Mouse (Mus musculus): ENCODE data around the gene Lsm4.

The Lsm4 gene

DNA sequence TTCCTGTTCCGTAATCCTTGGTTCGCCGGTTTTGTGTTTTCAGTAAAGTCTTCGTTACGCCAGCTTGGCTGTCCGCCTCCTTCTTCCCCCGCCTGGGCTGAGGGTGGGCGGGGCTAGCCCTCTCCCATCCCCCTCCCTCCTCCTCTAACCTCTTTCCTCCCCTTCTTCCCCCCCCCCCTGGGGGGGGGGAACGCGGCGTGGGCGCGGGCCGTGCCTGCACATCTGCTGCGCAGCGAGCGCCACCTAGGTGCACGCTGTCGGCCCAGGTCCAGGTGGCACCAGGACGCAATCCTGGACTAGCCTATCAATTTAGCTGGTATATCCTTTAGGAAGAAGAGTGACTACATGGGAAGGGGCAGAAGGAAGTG, 27.5 kb downstream of the Lsm4 start:
- peak; percentile 96 for DNase-seq (ENCODE audit: low spot score)

DNA sequence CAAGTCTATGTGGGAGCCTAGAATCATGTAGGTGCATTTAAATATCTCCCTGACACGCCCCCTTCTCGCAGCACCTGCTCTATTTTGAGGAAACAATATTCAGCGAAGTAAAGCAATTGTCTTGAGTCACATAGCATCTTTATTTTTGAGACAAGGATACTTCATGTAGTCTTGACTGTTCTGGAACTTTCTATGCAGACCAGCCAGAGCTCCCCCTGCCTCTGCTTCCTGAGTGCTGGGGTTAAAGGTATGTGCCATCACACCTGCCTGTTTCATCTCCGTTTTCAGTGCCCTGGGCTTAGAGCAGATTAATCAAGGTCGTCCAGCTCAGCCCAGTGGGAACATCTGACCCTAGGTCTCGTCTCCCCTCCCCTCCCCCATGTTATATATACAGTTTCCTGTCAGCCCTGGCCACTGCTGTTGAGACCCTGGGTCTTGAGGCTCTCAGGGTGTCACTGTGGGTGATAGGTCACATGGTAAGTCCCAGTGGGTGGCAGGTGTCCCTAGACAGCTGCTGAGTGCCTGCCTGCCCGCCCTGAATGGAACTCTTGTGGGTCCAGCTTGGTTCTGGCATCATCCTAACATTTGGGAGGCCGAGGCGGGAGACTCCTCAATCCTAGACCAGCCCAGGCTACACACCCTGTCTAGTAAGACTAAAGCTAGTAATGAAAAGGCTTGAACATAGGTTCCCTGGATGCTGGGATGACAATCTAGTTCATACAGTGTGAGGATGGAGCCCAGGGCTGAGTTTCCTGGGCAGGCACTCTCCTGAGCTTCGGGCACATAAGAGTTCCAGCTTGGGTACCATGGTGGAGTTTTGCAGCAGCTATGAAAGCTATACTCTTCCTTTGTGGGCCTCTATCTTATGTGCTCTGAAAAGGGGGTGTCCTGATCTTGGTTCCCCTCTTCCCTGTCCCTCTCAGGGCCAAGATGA, 28.3 kb downstream of the Lsm4 start:
- DNase-seq (ENCODE audit: low spot score), result peak; percentile 26

DNA sequence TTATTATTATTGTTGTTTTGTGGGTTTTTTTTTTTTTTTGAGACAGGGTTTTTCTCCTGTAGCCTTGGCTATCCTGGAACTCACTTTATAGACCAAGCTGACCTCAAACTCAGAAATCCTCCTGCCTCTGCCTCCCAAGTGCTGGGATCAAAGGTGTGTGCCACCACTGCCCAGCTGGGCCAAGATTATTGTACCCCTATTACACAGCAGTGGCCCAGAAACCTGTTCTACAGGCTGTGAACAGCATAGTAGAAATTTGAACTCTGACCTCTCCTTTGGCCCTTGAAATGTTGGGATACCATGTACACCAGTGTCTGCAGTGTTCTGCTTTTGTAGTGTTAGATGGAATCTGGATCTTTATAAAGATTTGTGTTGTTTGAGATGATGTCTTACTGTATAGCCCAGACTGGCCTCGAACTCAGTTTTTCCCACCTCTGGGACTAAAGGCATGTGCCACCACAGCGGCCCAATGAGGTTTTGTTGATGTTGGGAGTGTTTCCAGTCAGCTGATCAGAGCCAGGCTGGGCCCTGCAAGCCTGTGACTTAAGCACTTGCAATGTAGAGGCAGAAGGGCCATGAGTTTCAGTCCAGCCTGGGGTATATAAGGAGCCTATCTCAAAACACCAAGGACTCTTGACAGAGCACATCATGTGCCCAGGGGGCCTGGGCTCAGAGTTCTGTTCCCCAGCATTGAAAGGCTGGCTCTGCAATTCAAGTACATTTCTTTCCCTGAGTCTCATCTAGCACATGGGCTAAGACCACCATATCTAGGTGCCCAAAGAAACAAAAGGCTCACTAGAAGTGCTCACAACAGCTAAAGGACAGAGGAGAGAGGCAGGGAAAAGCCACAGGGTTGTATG, 29.2 kb downstream of the Lsm4 start:
- no peak for DNase-seq (ENCODE audit: low spot score)

DNA sequence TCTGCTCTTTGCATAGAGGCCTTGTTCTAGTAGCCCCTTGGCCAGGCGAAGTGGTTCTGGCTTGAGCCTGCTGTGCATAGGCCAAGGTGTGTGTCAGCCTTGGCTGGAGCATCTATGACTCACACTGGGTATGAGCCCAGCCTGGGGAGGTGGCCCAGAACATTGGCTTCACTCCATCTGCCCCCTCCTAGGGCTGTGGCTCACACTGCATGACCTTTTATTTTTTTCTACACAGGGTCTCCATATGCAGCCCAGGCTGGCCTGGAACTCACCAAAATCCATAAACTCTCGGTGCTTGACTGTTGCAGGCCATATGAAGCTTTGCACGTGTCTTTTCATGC, 29.8 kb downstream of the Lsm4 start:
- no peak for DNase-seq (ENCODE audit: low spot score)

DNA sequence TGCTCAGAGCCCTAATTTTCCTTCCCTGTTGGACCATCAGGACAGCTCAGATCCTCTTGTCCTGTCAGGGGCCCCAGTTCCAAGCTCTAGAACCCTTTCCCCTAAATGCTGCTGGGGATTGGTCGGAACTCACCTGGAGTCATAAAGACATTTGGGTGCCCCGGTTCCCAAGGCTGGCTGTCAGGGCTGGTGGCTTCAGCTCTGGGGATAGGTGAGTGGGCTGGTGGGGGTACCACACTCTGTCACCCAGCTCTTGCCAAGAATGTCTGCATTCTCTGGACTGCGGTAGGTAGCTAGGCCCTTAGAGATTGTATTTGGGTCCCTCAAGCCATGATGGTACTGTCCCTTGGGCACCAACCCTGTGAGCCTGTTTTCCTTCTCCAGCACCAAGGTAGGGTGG, 30.2 kb downstream of the Lsm4 start, which contains the start of gene Iqcn:
Gene Iqcn (plus strand): TSS at position 171 of the 400 bp plus-strand sequence.
- no peak for DNase-seq (ENCODE audit: low spot score)

DNA sequence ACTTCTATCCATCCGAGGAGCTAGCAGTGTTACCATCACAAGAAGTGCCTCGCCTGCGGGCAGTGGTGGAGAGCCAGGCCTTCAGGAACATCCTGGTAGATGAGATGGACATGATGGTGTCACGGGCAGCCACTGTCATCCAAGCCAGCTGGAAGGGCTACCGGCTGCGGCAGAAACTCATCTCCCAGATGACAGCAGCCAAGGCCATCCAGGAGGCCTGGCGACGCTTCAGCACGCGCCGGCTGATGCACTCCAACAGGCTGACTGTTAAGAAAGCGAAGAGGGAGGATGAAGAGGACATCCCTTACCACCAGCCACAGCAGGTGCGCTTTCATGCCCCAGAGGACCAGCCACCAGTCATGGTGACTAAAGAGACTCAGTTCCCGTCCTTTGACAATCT, 35.2 kb downstream of the Lsm4 start:
- no peak for DNase-seq (ENCODE audit: low spot score)

DNA sequence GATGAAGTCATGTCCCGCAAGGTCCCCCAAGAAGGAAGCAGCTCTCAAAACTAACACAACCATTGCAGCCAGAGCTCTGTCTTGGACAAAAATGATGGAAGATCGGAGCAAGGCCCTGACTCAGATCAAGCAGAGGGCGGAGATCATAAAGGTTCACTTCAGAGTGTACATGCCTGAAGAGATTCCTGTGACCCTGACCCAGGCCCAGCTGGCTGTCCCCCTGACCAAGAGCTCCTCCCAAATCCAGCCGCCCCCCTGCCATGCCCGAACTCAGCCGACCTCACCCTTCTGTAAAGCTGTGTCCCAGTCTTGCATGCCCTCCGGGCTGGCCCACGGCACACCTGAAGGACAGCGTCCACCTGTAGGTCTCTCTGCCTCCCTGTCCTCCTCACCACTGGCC, 36.7 kb downstream of the Lsm4 start:
- DNase-seq (ENCODE audit: low spot score), result no peak

DNA sequence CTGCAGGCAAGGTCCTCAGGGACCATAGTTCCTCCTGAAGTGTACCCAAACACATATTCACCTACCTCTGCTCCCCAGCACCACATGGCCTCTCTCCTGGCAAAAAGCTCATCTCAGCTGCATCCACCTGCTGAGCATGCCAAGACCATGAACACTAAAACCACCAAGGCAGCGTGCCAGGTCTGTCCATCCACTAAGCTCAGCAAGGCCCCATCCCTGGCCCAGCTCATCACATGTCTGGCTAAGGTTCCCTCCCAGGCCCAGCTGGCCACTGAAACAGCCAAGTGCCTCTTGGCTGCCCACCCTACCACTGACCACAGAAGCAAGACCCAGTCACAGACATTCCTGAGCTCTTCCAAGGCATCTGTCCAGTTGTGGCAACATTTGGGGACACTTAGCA, 37.2 kb downstream of the Lsm4 start:
- no peak for DNase-seq (ENCODE audit: low spot score)

DNA sequence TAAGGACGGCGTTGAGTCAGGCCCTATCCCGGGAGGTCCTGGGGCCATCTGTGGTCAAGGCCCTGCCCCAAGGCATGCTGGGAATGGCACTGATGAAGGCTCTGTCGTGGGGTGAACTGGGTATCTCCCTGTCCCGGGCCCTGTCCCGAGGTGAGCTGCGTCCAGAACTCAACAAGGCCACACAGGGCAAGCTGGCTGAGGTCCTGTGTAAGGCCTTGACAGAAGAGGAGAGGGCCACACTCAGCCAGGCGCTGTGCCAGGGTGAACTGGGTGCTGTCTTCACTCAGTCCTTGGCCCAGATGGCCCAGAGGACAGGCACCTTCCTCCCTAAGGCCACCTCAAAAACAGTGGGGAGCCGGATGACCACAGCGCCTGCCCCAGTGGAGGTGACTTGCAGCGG, 38.0 kb downstream of the Lsm4 start:
- no peak for DNase-seq (ENCODE audit: low spot score)

DNA sequence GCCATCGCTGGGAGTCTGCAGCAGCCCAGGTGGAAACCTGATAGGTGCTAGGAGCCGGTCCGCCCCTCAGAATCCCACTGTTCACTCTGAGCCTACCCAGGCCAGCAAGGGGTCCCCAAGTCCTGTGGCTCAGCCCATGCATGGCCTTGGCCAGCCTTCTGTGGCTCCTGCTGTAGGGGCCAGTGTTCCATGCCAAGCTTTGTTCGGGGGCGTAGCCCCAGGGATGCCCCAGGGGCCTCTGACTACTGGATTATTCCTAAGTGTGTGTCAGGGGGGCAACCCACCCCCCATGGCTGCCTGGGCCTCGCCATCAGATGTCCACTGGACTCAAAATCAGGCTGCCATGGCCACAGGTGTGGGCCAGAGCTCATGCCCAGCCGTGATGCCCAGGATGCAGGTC, 40.9 kb downstream of the Lsm4 start:
- no peak for DNase-seq (ENCODE audit: low spot score)

DNA sequence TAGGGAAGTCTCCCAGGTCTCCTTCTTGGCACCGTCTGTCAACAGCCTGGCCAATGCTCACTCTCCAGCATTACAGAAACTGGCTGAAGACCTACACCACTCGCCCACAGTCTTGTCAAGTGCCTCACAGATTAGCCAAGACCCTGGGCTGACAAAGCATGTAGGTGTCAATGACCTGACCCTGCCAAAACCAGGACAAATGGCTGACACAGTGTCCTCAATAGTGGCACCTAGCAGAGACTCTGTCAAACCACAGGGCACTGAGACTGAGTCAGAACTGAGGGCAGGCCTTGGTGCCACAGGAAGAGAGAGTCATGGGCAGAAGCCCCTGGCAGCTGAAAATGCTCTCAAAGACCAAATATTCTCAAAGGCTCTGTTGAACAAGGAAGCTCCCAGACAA, 42.0 kb downstream of the Lsm4 start:
- no peak for DNase-seq (ENCODE audit: low spot score)

DNA sequence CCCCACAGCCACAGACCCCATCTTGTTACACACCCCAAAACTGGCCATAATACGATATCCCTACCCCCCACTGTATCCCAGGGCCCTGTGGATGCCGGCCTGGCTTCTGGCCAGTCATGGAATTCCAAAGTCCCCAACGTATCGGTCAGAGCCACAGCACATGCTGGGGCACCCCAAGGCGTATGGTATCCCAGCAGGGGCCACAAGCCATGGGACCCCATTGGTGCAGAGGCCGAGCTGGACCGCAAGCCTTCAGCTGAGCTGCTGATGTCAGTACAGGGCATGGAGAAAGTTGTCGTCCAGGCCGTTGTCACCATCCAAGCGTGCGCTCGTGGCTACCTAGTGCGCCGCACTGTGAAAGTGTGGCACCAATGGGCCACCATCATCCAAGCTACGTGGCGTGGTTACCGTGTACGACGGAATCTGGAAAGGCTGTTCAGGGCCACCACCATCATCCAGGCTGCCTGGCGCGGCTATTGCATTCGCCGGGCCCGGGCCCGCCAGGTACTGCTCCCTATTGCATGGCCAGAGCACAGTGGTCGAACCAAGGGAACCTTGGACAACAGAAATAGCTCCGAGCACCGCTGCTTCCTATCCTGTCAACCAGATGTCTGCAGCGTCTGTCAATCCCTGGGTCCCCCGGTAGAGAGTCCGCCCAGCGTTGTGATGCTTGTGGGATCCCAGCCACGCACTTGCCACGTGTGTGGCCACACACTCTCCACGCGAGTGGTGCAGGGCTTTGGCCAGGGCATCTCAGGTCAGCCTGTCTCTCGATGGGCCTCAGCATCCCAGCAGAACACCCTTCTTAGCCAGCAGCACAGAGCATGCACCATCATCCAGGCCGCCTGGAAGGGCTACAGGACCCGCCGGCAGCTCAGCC, 43.7 kb downstream of the Lsm4 start:
- no peak for DNase-seq (ENCODE audit: low spot score)

DNA sequence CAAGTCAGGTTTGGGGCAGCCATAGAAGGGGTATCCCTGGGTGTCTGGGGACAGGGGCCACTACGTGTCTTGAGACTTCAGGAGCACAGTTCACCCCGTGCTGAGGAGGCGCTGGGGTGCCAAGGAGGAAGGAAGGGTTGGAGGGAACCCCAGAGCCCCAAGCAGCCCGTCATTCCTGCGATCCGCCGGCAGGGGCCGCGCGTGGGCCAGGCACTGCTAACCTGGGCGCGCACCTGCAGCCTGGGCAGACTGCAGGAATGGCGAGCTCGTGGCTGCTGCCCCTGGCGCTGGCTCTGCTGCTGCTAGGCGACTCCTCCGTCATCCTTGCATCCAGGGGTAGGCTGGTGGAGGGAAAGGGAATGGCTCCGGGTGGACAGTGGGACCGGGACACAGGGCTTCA, 45.2 kb downstream of the Lsm4 start, which contains the start of gene Gm3336:
Gene Gm3336 (plus strand): TSS at position 247 of the 400 bp plus-strand sequence.
- peak; percentile 52 for DNase-seq (ENCODE audit: low spot score)

DNA sequence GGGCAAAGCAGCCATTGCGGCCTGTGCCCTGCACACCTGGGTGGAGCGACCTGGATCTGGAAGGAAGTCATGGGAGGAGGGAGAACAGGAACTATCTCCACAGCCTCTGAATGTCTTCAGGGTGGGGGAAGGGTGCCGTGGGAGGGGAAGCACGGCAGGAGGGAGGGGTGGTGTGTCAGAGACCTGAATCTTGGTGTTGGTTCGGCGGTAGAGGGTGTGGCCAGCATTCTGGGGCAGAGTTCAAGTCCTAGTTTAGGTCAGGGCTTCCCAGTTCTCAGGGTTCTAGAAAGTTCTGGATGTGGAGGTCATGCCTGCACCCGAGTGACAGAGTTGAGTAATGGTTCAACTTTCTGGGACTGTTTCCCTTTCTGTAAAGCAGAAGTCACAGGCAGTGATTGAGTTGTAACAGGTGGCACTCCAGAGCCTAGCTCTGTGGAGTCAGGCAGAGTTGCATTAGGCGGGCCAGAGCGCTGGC, 46.8 kb downstream of the Lsm4 start:
- DNase-seq (ENCODE audit: low spot score), result no peak

DNA sequence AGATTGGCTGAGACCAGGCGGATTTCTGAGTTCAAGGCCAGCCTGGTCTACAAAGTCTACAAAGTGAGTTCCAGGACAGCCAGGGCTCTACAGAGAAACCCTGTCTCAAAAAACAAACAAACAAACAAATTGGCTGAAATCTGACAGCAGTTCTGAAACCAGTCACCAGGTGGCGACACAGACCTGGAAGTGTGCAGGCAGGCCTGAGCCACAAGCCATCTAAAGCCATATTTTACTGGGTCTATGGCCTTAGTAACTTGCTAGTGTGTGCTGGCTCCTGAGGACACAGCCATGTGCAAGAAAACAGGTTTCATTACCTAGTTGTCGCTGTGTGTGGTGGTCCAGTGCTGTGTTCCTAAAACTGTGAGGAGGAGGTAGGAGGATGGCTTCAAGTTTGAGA, 47.7 kb downstream of the Lsm4 start:
- peak; percentile 88 for DNase-seq (ENCODE audit: low spot score)

DNA sequence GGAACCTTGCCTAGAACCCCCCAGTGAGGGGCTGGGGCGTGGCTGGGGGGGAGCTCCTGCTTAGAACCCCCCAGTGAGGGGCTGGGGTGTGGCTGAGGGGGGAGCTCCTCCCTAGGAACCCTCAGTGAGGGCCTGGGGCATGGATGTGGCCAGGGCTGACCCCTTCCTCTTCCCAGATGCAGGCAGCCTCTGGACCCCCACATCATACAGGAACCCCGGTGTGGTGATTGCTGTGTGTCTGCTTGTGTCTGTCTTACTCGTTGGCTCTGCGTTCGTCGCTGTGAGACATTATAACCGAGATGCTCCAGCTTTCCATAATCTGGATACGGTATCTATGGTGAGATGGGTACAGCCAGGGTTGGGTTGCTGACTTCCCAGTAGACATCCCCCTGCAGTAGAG, 48.6 kb downstream of the Lsm4 start:
- DNase-seq (ENCODE audit: low spot score), result no peak

DNA sequence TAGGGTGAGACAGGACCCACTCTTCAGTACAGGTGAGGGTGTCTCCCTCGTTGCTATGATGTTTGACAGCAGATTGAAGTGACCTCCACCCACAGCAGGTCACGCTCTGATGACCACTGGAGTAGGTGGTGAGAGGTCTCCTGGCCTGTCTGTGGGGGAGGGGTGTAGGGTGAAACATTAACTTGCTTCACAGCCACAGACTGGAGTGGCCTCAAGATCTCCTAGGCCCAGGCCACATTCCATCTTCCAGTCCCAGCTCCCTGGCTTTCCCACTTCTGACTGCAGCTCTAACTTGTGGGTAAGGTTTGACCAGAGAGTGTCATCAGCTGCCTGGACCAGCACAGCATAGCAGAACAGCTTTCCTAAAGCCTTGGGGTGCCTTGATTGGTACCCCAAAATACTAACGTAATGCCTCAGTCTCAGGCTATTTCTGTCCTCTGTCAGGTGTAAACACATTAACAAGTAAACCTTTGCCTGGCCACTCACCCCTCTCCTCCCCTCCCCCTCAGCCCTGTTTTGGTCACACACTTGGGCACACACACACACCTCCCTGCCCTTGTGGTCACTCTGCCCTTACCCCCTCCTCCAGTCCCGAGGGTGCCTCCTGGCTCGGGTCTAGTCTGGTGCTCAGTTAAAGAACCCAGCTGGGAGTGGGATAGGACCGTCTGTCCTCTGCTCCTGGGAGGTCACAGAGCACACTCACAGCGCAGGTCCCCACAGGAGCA, 50.6 kb downstream of the Lsm4 start, which contains the start of gene Pde4c:
Gene Pde4c (plus strand): TSS at position 235 of the 725 bp plus-strand sequence.
- DNase-seq (ENCODE audit: low spot score), result no peak

DNA sequence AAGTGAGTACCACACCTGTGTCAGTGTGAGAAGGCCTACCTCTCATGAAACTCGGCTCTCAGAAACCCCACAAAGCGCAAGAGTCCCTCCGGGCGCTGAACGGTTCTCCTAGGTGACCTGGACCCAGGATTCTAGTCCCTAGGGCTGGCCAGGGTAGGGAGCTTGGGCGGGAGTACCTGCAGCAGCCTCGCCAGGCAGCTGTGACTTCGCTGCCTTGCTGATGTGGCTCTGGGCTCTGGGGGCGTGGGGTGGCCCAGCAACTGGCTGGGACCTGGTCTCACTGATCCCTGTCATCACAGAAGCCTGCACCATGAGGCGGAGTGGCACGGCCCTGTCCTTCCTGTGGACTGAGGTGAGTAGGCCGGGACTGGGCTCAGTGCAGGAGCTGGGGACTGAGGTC, 51.2 kb downstream of the Lsm4 start:
- DNase-seq (ENCODE audit: low spot score), result no peak

DNA sequence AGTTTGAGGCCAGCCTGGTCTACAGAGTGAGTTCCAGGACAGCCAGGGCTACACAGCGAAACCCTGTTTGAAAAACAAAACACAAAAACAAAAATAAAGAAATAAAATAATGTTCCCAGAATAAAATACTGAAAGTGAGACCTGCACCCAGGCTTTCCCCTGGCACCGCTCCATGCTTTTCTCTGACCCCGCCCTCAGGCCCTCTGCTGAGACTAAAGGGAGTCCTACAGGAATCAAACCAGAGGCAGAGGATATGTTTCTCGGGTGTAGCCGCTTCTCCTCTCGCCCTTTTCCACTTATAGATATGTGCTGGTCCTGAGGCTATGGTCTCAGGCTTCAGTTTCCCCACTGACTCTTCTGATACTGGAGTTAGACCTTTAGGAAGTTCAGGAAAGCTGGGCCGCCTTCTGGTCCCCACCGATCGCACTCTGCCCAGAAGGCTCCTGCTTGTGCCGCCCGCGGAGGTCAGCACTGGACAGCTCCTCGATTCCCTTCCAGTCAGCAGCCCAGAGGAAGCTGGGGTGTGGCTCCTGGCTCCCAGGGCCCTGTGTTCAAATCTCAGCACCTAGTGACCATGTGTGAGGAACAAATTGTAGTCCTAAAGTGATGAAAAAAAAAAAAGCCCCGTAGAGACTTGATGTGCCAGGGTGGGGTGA, 52.9 kb downstream of the Lsm4 start:
- peak; percentile 47 for DNase-seq (ENCODE audit: low spot score)

DNA sequence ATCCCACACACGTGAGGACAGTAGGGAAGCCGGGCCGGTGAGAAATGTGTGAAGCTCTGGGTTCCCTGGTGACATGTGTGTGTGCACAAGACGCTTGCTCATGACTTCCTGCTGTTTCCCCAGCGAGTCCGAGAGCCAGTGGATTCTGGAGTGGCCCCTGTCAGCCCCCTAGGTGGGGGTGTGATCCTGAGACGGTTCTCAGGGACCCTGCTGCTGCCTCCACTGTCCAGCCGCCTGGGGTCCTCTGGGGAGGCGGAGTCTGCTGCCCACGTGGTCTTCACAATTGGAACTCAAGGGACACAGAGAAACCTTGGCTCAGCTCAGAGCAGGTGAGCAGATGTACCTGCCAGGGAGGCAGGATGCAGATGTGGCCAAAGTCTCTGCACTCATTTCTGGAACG, 53.7 kb downstream of the Lsm4 start:
- no peak for DNase-seq (ENCODE audit: low spot score)
